Mouse (Mus musculus) kidney, adult 2 months (tissue): ENCODE measurements around the gene Slf2. TPM values are rescaled to one million over a fixed set of nuclear protein-coding genes. Genes with fewer than 3 reads are reported as not detected.

Experiments
- DNase-seq: peaks from one replicate; pipeline ENCODE4 v3.0.0; 2021
- H3K27ac ChIP-seq: fragments of 200-500 bp; 2 replicates; pipeline ENCODE4 v1.5.1; 2012; ENCODE audit warnings: low read depth, low read length, control low read depth, inconsistent platforms; ENCODE audit not compliant: insufficient read depth
- H3K27me3 ChIP-seq: fragments of 200-500 bp; replicated peaks from 2 replicates; pipeline ENCODE4 v1.6.1; 2012; ENCODE audit warnings: mild to moderate bottlenecking, moderate library complexity, low read length, inconsistent platforms; ENCODE audit not compliant: control insufficient read depth, insufficient read depth
- H3K36me3 ChIP-seq: fragments of 200-500 bp; 2 replicates; pipeline ENCODE4 v1.6.1; 2012; ENCODE audit warnings: mild to moderate bottlenecking, moderate library complexity, low read length, inconsistent platforms; ENCODE audit not compliant: control insufficient read depth, insufficient read depth
- H3K4me1 ChIP-seq: fragments of 200-500 bp; 2 replicates; pipeline ENCODE4 v1.6.1; 2011; ENCODE audit warnings: low read length; ENCODE audit not compliant: control insufficient read depth, insufficient read depth
- H3K4me3 ChIP-seq: fragments of 200-500 bp; 2 replicates; pipeline ENCODE4 v1.5.1; 2011; ENCODE audit warnings: mild to moderate bottlenecking, low read depth, low read length, control low read depth; ENCODE audit not compliant: insufficient read depth
- CTCF ChIP-seq: fragments of 200-500 bp; conservative IDR thresholded peaks from 2 replicates; pipeline ENCODE4 v1.5.1; 2011; ENCODE audit warnings: low read depth, mild to moderate bottlenecking, control low read depth, low read length, moderate library complexity, mixed read lengths; ENCODE audit not compliant: insufficient read depth, insufficient read length
- POLR2A ChIP-seq: fragments of 200-500 bp; IDR thresholded peaks from one replicate; pipeline ENCODE4 v1.6.1; 2011; ENCODE audit warnings: low read depth, low read length, control low read depth
- WGBS: fragments of 180-500 bp; shearing (Covaris S2); methylation state at CpG from one replicate; pipeline ENCODE4 v1.1.7; 2018; 5-methylcytosine and 5-hydroxymethylcytosine counted together
- polyA plus RNA-seq: library from polyadenylated mRNA; depleted of rRNA; stranded (reverse); fragments of >200 nt; gene quantifications from 2 replicates; pipeline ENCODE4 v1.2.3, GENCODE M21; 2012

Gene Slf2
- polyA plus RNA-seq, 1 experiment, result 10.5 TPM

DNA sequence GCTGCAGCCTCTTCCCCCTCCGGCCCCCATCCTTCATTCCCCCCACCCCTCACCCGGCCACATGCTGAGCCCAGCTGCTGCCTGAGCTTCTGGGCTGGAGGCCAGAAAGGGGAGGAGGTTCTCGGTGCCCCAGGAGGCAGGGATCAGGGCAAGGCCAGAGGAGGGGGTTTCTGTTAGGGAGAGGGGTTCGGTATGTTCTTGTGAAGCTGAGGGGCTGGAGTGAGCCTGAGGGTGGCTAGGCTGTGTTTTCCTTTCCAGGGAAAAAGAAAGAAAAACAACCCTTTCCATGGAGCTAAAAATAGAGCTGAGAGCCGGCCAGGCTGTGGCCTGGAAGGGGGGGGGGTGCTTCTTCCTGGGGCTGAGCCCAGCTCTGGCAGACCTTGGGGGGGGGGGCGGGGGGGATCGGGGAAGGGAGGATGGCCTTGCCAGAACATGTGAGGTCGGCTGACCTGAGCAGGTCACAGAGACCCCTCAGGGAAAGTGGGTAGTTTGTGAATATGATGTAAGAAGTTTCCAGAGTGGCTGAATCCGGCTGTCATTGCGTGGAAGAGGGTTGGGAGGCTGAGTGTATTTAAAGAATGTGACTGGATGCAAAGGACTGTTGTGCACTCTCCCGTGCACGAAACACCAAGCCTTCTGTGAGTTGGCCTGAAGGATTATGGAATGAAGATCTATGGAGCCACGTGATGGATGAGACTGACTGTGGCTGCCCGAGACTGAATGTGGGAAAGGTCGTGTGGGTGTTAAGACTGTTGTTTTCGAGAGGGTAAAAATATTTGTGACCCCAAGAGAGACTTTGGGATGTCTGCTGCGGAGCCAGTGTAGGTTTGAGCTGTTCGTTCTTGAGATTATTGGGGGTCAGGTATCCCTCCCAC lies 85.6 kb downstream of the Slf2 start:
- no peak for TF ChIP-seq POLR2A
- TF ChIP-seq CTCF, result no peak
- Histone ChIP-seq H3K27ac (peak overlapping the region; percentile 85), H3K4me3 (peak overlapping the region; percentile 79), H3K36me3 (no peaks in the 10 kb centered on the region), H3K4me1 (peaks cover 15% of the 10 kb centered on the region), H3K27me3 (no peaks in the 10 kb centered on the region)
- under 1% methylated on average over 18 of the region's 18 CpGs for WGBS
- peak; percentile 94 for DNase-seq

- Histone ChIP-seq H3K4me3 (peak overlapping the region; percentile 77), H3K4me1 (peaks cover 15% of the 10 kb centered on the region), H3K27me3 (no peaks in the 10 kb centered on the region), H3K27ac (peak overlapping the region; percentile 98), H3K36me3 (no peaks in the 10 kb centered on the region)
- peak; percentile 92 for DNase-seq
- TF ChIP-seq CTCF (peak; percentile 32), POLR2A (peak; percentile 7)
- 0% methylated on average over 24 of the region's 27 CpGs for WGBS
These were observed 86.3 kb downstream of the Slf2 start for GRCm38 (mm10) chr19:45017216-45017771.

DNA sequence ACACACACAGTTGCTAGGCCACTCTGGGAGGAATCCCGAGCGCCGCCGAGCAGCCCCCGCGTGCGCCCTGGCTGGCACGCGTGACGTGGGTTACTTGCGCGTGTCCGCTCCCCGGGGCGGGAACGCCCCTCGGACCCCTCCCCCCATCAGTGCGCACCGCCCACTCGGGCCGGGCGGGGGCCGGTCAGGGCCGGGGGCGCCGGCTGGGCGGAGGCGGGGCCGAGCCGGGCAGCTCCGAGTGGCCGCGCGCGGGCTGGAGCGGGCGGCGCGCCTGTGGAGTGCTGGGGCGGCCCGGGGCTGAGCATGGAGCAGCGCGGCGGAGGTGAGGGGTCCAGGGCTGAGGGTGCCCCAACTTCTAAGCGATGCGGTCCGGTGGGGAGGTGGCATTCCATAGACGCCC lies 87.0 kb downstream of the Slf2 start:
- H3K4me3 ChIP-seq, result peak overlapping the region; percentile 77
- peak; percentile 92 for DNase-seq
- no peaks in the 10 kb centered on the region for H3K36me3 ChIP-seq
- peaks cover 15% of the 10 kb centered on the region for H3K4me1 ChIP-seq
- TF ChIP-seq POLR2A (no peak), CTCF (no peak)
- H3K27ac ChIP-seq, result peak overlapping the region; percentile 98
- WGBS, result 2% methylated on average over 42 of the region's 48 CpGs
- H3K27me3 ChIP-seq, result no peaks in the 10 kb centered on the region

DNA sequence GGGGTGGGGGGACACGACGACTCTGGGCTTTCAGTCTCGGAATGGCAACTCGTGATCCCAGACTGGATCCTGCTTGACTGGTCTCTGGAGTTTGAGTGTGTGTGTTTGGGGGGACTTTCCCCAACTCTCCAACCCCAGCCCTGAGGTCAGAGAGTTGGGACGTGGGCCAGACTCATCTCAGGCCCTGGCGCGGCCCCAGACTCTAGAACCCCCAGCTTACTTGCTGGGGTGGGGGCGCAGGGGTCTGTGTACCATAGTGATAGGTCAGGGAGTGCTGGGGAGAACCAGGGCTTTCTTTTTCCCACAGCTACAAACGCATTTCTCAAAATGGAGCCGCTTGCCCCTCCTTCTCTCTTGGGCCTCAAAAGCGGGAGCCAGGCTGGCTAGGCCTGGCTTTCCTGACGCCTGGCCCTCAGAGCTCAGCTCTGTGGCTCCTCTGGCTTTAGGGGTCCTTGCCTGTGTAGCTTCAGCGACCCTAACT lies 87.4 kb downstream of the Slf2 start:
- no peaks in the 10 kb centered on the region for H3K27me3 ChIP-seq
- H3K27ac ChIP-seq, result peak overlapping the region; percentile 90
- peak; percentile 40 for DNase-seq
- WGBS, result 6% methylated on average over 13 of the region's 13 CpGs
- H3K4me1 ChIP-seq, result peaks cover 15% of the 10 kb centered on the region
- H3K4me3 ChIP-seq, result peak overlapping the region; percentile 77
- TF ChIP-seq POLR2A (no peak), CTCF (no peak)
- H3K36me3 ChIP-seq, result no peaks in the 10 kb centered on the region

DNA sequence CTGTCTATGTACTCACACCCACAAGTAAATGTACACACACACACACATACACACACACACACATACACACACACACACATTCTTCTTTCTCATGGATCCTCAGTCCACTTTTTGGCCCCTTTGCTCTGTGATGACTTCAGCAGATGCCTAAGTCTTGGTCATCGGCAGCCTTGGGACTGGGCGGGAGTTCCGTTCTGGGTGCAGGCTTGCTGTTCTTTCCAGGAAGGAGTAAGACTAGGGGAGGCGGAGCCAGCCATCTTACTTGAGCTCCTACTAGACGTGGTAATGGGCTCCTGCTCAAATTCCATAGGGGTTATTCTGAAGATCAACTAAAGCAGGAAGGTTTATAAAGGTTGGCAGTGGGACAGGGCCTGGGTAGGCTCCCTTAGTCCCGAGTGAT lies 89.4 kb downstream of the Slf2 start:
- Histone ChIP-seq H3K27me3 (no peaks in the 10 kb centered on the region), H3K27ac (no peak overlapping the region), H3K36me3 (no peaks in the 10 kb centered on the region; the same call in 1 of the 2 replicates), H3K4me3 (no peak overlapping the region), H3K4me1 (peaks cover 9% of the 10 kb centered on the region; the same call in 1 of the 2 replicates)
- WGBS, result 40% methylated on average over 6 of the region's 6 CpGs
- TF ChIP-seq CTCF, result no peak
- no peak for TF ChIP-seq POLR2A
- peak; percentile 67 for DNase-seq

GRCm38 (mm10) chr19:45021362-45021761 lies 90.4 kb downstream of the Slf2 start:
- TF ChIP-seq POLR2A, result no peak
- no peak for TF ChIP-seq CTCF
- DNase-seq, result no peak
- Histone ChIP-seq H3K36me3 (no peaks in the 10 kb centered on the region; the same call in none of the 2 replicates), H3K4me1 (peaks cover 9% of the 10 kb centered on the region; the same call in 1 of the 2 replicates), H3K27me3 (no peaks in the 10 kb centered on the region), H3K4me3 (no peak overlapping the region), H3K27ac (no peak overlapping the region)
- 86% methylated on average over 15 of the region's 15 CpGs for WGBS

DNA sequence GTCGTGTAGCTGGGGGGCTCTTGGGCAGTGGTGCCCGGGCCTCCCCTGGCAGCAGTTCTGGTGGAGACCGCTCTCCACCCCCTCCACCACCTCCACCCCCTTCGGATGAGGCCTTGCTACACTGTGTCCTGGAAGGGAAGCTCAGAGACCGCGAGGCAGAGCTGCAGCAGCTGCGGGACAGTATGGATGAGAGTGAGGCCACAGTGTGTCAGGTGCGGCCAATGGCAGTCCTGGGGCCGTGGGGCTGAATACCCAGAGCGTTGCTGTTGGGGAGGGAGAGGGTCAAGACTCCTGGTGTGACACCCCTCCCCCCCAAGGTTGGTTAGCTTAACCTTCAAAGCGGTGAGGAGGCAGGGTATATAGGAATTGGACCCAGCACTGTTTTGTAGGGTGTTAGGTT lies 93.0 kb downstream of the Slf2 start:
- 75% methylated on average over 11 of the region's 11 CpGs for WGBS
- Histone ChIP-seq H3K27ac (no peak overlapping the region), H3K27me3 (no peaks in the 10 kb centered on the region), H3K4me3 (no peak overlapping the region), H3K4me1 (peaks cover 5% of the 10 kb centered on the region; the same call in 1 of the 2 replicates), H3K36me3 (no peaks in the 10 kb centered on the region; the same call in none of the 2 replicates)
- DNase-seq, result no peak
- TF ChIP-seq POLR2A (no peak), CTCF (no peak)
